Mouse (Mus musculus) kidney, adult 2 months (tissue): ENCODE data around the gene Dock7.

Experiments used
- CTCF ChIP-seq: fragments of 200-500 bp; conservative IDR thresholded peaks from 2 replicates; pipeline ENCODE4 v1.5.1; 2011; ENCODE audit warnings: low read depth, mild to moderate bottlenecking, control low read depth, low read length, moderate library complexity, mixed read lengths; ENCODE audit not compliant: insufficient read depth, insufficient read length
- POLR2A ChIP-seq: fragments of 200-500 bp; IDR thresholded peaks from one replicate; pipeline ENCODE4 v1.6.1; 2011; ENCODE audit warnings: low read depth, low read length, control low read depth

- no peak for TF ChIP-seq CTCF
- no peak for TF ChIP-seq POLR2A
Measured at GRCm38 (mm10) chr4:99163001-99163400, 42.3 kb upstream of the Dock7 start.
